ENCODE assay signal across 9 mouse cellular contexts in the genomic region with DNA sequence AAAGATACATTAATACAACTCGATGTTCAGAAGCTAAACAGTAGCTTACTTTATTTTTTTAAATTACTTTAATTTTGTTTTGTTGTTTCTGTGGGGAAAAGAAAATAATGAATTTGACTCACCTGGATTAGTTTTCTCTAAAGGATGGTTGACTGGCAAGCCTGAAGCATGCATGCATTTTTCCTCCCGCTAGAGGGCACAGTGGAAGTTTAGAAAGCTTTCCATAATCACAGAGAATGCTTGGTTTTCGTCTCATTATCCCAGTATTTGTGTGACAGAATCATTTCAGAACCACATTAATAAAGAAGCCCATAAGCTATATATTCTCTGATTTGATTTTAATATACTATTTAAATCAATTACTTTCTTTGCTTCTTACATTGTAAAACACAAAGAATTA. TPM values are rescaled to one million over a fixed set of nuclear protein-coding genes. Genes with fewer than 3 reads are reported as not detected.
DNase-seq lines count a peak whose midpoint lies in the region; ATAC-seq and TF ChIP-seq lines count a peak whose summit lies in the region.
"Had no signal": no experiment of that assay in that cellular context is flagged by ENCODE, and none has a peak within 500 bp of the region (broad histone marks: within the 10 kb centered on the region; RNA-seq: fewer than 3 reads in every experiment).

No protein-coding gene starts in this region.

- no peak for TF ChIP-seq POLR2A in CH12.LX (IDR thresholded peaks at IDR 0.05; ENCODE audit: low read depth, low read length)
- TF ChIP-seq POLR2A in brain, embryonic 14.5 days (IDR thresholded peaks at IDR 0.05; ENCODE audit: borderline replicate concordance, extremely low read depth, insufficient read depth, insufficient read length, poor library complexity, severe bottlenecking) = no peak

- 9% methylated on average over 3 of the region's 3 CpGs for WGBS in heart, postnatal 0 days

- no peak overlapping the region for H3K9ac ChIP-seq in heart, postnatal 0 days (replicated peaks; ENCODE audit: low read depth, low read length)
- no peak overlapping the region for H3K9ac ChIP-seq in CH12.LX (ENCODE audit: insufficient read depth, low read depth)
- H3K9ac ChIP-seq: neural tube, embryonic 13.5 days had no signal

- H3K27me3 ChIP-seq in heart, postnatal 0 days (ENCODE audit: control insufficient read depth, insufficient read depth, low read length) = no peaks in the 10 kb centered on the region
- no peaks in the 10 kb centered on the region for H3K27me3 ChIP-seq in CH12.LX (replicated peaks)
- H3K27me3 ChIP-seq: neural tube, embryonic 13.5 days had no signal

- ATAC-seq in heart, postnatal 0 days (ENCODE audit: insufficient read depth, low read depth) = no peak
- ATAC-seq in frontal cortex, adult (ENCODE audit: low TSS enrichment) = peak; percentile 74

- no peak; the same call in 1 of the 2 replicates for TF ChIP-seq RAD21 in CH12.LX (IDR thresholded peaks at IDR 0.05; ENCODE audit: low read depth, low read length)

- no peak overlapping the region for H3K4me3 ChIP-seq in heart, postnatal 0 days (ENCODE audit: low read depth, low read length)
- H3K4me3 ChIP-seq in CH12.LX (replicated peaks in 1 of 3; ENCODE audit: low read depth in 2 of 3, low read length in 2 of 3, poor library complexity in 1 of 3) = no peak overlapping the region
- H3K4me3 ChIP-seq: neural tube, embryonic 13.5 days had no signal

- no peaks in the 10 kb centered on the region for H3K79me2 ChIP-seq in CH12.LX (replicated peaks; ENCODE audit: control insufficient read depth, extremely low read depth, insufficient read depth, poor library complexity, severe bottlenecking)

- H3K27ac ChIP-seq in heart, postnatal 0 days (ENCODE audit: low read depth) = no peak overlapping the region
- no peak overlapping the region for H3K27ac ChIP-seq in CH12.LX (ENCODE audit: insufficient read depth, low read depth)
- H3K27ac ChIP-seq: neural tube, embryonic 13.5 days had no signal

- TF ChIP-seq EP300 in heart, postnatal 0 days (IDR thresholded peaks at IDR 0.05; ENCODE audit: low read depth) = no peak
- no peak for TF ChIP-seq EP300 in CH12.LX (IDR thresholded peaks at IDR 0.05; ENCODE audit: low read length)

- dilution Hi-C loops in CH12.LX (cut with MboI; ENCODE audit: extremely low pct_ligation_motif_present, extremely low pct_unique_long_range_greater_than_20kb, low sequenced_read_pairs) = no loop called here

- no peaks in the 10 kb centered on the region for H3K9me3 ChIP-seq in heart, postnatal 0 days (replicated peaks; ENCODE audit: control insufficient read depth, low read length)
- peaks cover 15% of the 10 kb centered on the region for H3K9me3 ChIP-seq in CH12.LX (replicated peaks; ENCODE audit: low read length)
- H3K9me3 ChIP-seq: neural tube, embryonic 13.5 days had no signal

- no peaks in the 10 kb centered on the region for H3K36me3 ChIP-seq in heart, postnatal 0 days (replicated peaks; ENCODE audit: control insufficient read depth, insufficient read depth, low read length)
- no peaks in the 10 kb centered on the region for H3K36me3 ChIP-seq in CH12.LX (replicated peaks in 1 of 2; ENCODE audit: control insufficient read depth in 1 of 2, insufficient read depth in 1 of 2, low read length in 1 of 2)
- H3K36me3 ChIP-seq: neural tube, embryonic 13.5 days had no signal

- DNase-seq in heart, postnatal 0 days (ENCODE audit: low spot score) = no peak
- no peak for DNase-seq in heart, postnatal 25 days (ENCODE audit: low spot score)
- no peak for DNase-seq in CH12.LX (ENCODE audit: extremely low read depth)
- DNase-seq in brain, embryonic 14.5 days (ENCODE audit: low read depth) = peak; percentile 71
- peak; percentile 51 to 53 for DNase-seq in left cerebral cortex, postnatal 25 days (ENCODE audit: low spot score in 2 of 2)
- DNase-seq in retina, embryonic 14.5 days (ENCODE audit: low spot score) = peak; percentile 78
- DNase-seq in spleen, postnatal 10 days (ENCODE audit: low spot score in 2 of 2) = no peak

- intact Hi-C loops in heart, postnatal 25 days (cut with DNase I) = loop anchor here (2.0 to 5.0 kb wide), 2 partner anchors 39 to 331 kb away; no protein-coding TSS in a partner anchor
- intact Hi-C loops in left cerebral cortex, postnatal 25 days (cut with DNase I) = loop anchor here (2.0 kb wide), 1 partner anchor 331 kb away; no protein-coding TSS in a partner anchor

- H3K4me2 ChIP-seq in heart, postnatal 0 days (ENCODE audit: low read depth, low read length) = no peak overlapping the region
- H3K4me2 ChIP-seq in CH12.LX (ENCODE audit: insufficient read depth, low read depth, poor library complexity, severe bottlenecking) = no peak overlapping the region
- H3K4me2 ChIP-seq: neural tube, embryonic 13.5 days had no signal

- peak; percentile 68 for TF ChIP-seq CTCF in heart, postnatal 0 days (IDR thresholded peaks at IDR 0.05; ENCODE audit: low read depth)
- TF ChIP-seq CTCF in CH12.LX (conservative IDR thresholded peaks at IDR 0.05 in 1 of 2, IDR thresholded peaks at IDR 0.05 in 1 of 2; ENCODE audit: low read depth in 2 of 2, low read length in 2 of 2) = peak; percentile 8 to 37; a peak in 2 of 4 replicates
- TF ChIP-seq CTCF in brain, embryonic 14.5 days (IDR thresholded peaks at IDR 0.05; ENCODE audit: borderline replicate concordance, extremely low read depth, insufficient read depth, insufficient read length) = peak; percentile 76; the same call in 1 of the 2 replicates

- no peaks in the 10 kb centered on the region for H3K4me1 ChIP-seq in heart, postnatal 0 days (ENCODE audit: control insufficient read depth, insufficient read depth)
- no peaks in the 10 kb centered on the region for H3K4me1 ChIP-seq in CH12.LX (ENCODE audit: control insufficient read depth in 1 of 2, insufficient read depth in 2 of 2)
- H3K4me1 ChIP-seq: neural tube, embryonic 13.5 days had no signal

- in situ Hi-C loops in CH12.LX (cut with MboI; ENCODE audit: low pct_ligation_motif_present, low pct_unique_long_range_greater_than_20kb, low sequenced_read_pairs) = loop anchor here (25.0 kb wide), 1 partner anchor 346 kb away; no protein-coding TSS in a partner anchor

TF ChIP-seq in CH12.LX, 34 proteins besides CTCF, POLR2A, EP300 and RAD21:
- no peak for TF ChIP-seq TBP (conservative IDR thresholded peaks at IDR 0.05; ENCODE audit: low read depth, low read length)
- TF ChIP-seq SMC3 (IDR thresholded peaks at IDR 0.05; ENCODE audit: low read depth, low read length) = peak; percentile 26; the same call in 1 of the 2 replicates

RNA-seq across cellular contexts. Expression of a gene that starts 1.5 kb away (rescaled TPM):
- total RNA-seq in heart, postnatal 0 days (2014; rRNA removed; ENCODE audit: low replicate concordance) = 13.8 and 15.2 TPM in 2 replicates
- 16.0 and 19.3 TPM in 2 replicates for polyA plus RNA-seq in heart, postnatal 0 days (2015; fragmentation: Nextera tagmentation; extraction: Ambion mirVana)
- 1 to 10 TPM in 1 of 2 experiments, under 1 TPM in 1; 0.84 to 1.3 TPM for total RNA-seq in heart, postnatal 25 days (2021)
- 0.13 and 0.21 TPM in 2 replicates for total RNA-seq in CH12.LX (2012; rRNA removed)
- total RNA-seq in CH12.LX (2014; rRNA removed) = not detected in 2 replicates
- not detected in 2 replicates for polyA plus RNA-seq in CH12.LX (2012; ENCODE audit: insufficient read length, low read depth)
- polyA plus RNA-seq in brain, embryonic 14.5 days (2012; rRNA removed) = 9.1 and 10.2 TPM in 2 replicates
- 10 to 100 TPM in 1 of 2 experiments, 1 to 10 TPM in 1; 5.7 to 12.7 TPM for total RNA-seq in left cerebral cortex, postnatal 25 days (2021)

RNA-seq across cellular contexts. Expression of a gene that starts 20.2 kb away (rescaled TPM):
- 3.4 and 16.2 TPM in 2 replicates for total RNA-seq in heart, postnatal 0 days (2014; rRNA removed; ENCODE audit: low replicate concordance)
- polyA plus RNA-seq in heart, postnatal 0 days (2015; fragmentation: Nextera tagmentation; extraction: Ambion mirVana) = 2.2 and 2.6 TPM in 2 replicates
- total RNA-seq in heart, postnatal 25 days (2021) = 10 to 100 TPM; 16.2 to 17.0 TPM
- not detected in 2 replicates for total RNA-seq in CH12.LX (2012; rRNA removed)
- not detected in 2 replicates for total RNA-seq in CH12.LX (2014; rRNA removed)
- not detected in 2 replicates for polyA plus RNA-seq in CH12.LX (2012; ENCODE audit: insufficient read length, low read depth)
- 1.1 and 2.4 TPM in 2 replicates for polyA plus RNA-seq in brain, embryonic 14.5 days (2012; rRNA removed)
- 1 to 10 TPM; 1.8 to 2.8 TPM for total RNA-seq in left cerebral cortex, postnatal 25 days (2021)

Comparison
In these comparisons a context has a peak if more than half of its experiments do, and no peak if none do; other contexts are left out.
1. DNase-seq: peak in brain, embryonic 14.5 days (single experiment), left cerebral cortex, postnatal 25 days (2 of 2) and retina, embryonic 14.5 days (single experiment); none in heart, postnatal 0 days (single experiment), heart, postnatal 25 days (single experiment), CH12.LX (single experiment) and spleen, postnatal 10 days (0 of 2).
2. CTCF ChIP-seq: peak in every context shown above with its lines; median percentile 76 in brain, embryonic 14.5 days; 68 in heart, postnatal 0 days; 22 in CH12.LX.